Comparison of ENCODE assay signal across 7 mouse cellular contexts in the genomic region with DNA sequence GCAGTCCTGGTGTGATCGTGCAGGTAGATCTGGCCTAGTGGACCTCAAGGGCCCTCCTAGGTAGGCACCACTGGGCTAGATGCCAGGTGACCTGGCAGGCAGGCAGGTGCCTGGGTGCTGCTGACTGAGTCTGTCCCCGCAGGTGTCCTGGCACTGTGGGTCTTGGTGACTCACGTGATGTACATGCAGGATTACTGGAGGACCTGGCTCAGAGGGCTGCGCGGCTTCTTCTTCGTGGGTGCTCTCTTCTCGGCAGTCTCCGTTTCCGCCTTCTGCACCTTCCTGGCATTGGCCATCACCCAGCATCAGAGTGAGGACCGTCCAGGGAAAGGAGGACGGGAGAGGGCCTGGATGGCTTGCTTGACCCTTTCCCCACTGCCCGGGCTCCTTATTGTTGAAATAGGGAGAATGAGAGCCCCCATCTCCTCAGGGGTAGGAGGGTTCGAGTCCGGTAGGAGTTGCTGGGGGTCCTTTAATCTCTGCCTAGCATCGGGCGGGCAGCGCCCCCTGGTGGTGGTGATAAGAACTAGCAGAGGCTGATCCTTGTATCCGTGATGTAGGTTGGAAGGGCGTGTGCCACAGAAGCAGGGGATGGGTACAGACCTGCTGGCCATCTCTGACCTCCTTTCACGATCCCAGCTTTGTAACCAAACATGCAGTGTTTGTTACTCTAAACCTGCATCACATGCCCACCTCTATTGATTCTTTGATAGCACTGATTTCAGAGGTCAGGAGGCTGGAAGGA. TPM values are rescaled to one million over a fixed set of nuclear protein-coding genes. Genes with fewer than 3 reads are reported as not detected.
DNase-seq lines count a peak whose midpoint lies in the region; ATAC-seq and TF ChIP-seq lines count a peak whose summit lies in the region.

No protein-coding gene starts in this region.

- no peak overlapping the region for H3K4me2 ChIP-seq in forebrain, postnatal 0 days (ENCODE audit: low read depth)
- H3K4me2 ChIP-seq in liver, embryonic 15.5 days, result no peak overlapping the region

- DNase-seq in left cerebral cortex, adult 2 months (ENCODE audit: extremely low spot score in 1 of 2, low spot score in 2 of 2), result peak; percentile 67 to 71
- no peak for DNase-seq in left cerebral cortex, adult 11 months (ENCODE audit: low spot score)
- DNase-seq in G1E (ENCODE audit: low spot score), result no peak
- DNase-seq in brain, adult 2 months (ENCODE audit: low read depth, low spot score), result peak; percentile 84
- peak; percentile 70 for DNase-seq in forebrain, postnatal 0 days
- DNase-seq in spleen, adult 2 months (ENCODE audit: low read depth in 1 of 2, low spot score in 2 of 2), result peak in 1 of 2 experiments; percentile 38

- intact Hi-C loops in left cerebral cortex, adult 2 months (cut with DNase I), result no loop called here

- H3K9me3 ChIP-seq in G1E (replicated peaks), result no peaks in the 10 kb centered on the region
- no peaks in the 10 kb centered on the region for H3K9me3 ChIP-seq in forebrain, postnatal 0 days (ENCODE audit: low read length)
- no peaks in the 10 kb centered on the region for H3K9me3 ChIP-seq in liver, embryonic 15.5 days (replicated peaks)

- H3K9ac ChIP-seq in forebrain, postnatal 0 days, result no peak overlapping the region
- no peak overlapping the region for H3K9ac ChIP-seq in liver, embryonic 15.5 days

- peak; percentile 95 for TF ChIP-seq CTCF in left cerebral cortex, adult 2 months (IDR thresholded peaks at IDR 0.05)
- TF ChIP-seq CTCF in G1E (IDR thresholded peaks at IDR 0.05; ENCODE audit: low read depth, low read length), result peak; percentile 85
- TF ChIP-seq CTCF in forebrain, postnatal 0 days (IDR thresholded peaks at IDR 0.05; ENCODE audit: low read depth), result peak; percentile 88
- TF ChIP-seq CTCF in spleen, adult 2 months (IDR thresholded peaks at IDR 0.05; ENCODE audit: extremely low read depth, insufficient read depth, insufficient read length, insufficient replicate concordance), result peak; percentile 85

- H3K27ac ChIP-seq in left cerebral cortex, adult 2 months, result peak overlapping the region; percentile 99
- H3K27ac ChIP-seq in forebrain, postnatal 0 days (ENCODE audit: low read depth, low read length), result no peak overlapping the region
- H3K27ac ChIP-seq in liver, embryonic 15.5 days (replicated peaks), result 0 out of 2 replicates have a peak overlapping the region, but pooled peaks have one; percentile 98
- H3K27ac ChIP-seq in spleen, adult 2 months (ENCODE audit: insufficient read depth, low read length), result no peak overlapping the region

- H3K27me3 ChIP-seq in G1E (ENCODE audit: insufficient read depth, low read length), result no peaks in the 10 kb centered on the region
- H3K27me3 ChIP-seq in forebrain, postnatal 0 days (ENCODE audit: insufficient read depth, low read length), result no peaks in the 10 kb centered on the region
- H3K27me3 ChIP-seq in liver, embryonic 15.5 days, result no peaks in the 10 kb centered on the region
- H3K27me3 ChIP-seq in spleen, adult 2 months (ENCODE audit: control insufficient read depth, insufficient read depth, low read length), result no peaks in the 10 kb centered on the region

- peaks cover 92% of the 10 kb centered on the region for H3K36me3 ChIP-seq in G1E (replicated peaks)
- peaks cover 45% of the 10 kb centered on the region for H3K36me3 ChIP-seq in forebrain, postnatal 0 days (ENCODE audit: insufficient read depth)
- H3K36me3 ChIP-seq in liver, embryonic 15.5 days (replicated peaks), result peaks cover 56% of the 10 kb centered on the region
- H3K36me3 ChIP-seq in spleen, adult 2 months (ENCODE audit: control insufficient read depth, insufficient read depth, low read length), result peaks cover 14% of the 10 kb centered on the region

- no peak for ATAC-seq in G1E (ENCODE audit: extremely low read depth, insufficient number of reproducible peaks, low FRiP score, poor library complexity, severe bottlenecking)
- peak; percentile 35; the same call in 1 of the 2 replicates for ATAC-seq in forebrain, postnatal 0 days
- ATAC-seq in liver, embryonic 15.5 days (ENCODE audit: insufficient read depth), result no peak

- H3K4me3 ChIP-seq in left cerebral cortex, adult 2 months, result no peak overlapping the region
- H3K4me3 ChIP-seq in G1E (ENCODE audit: low read depth, low read length), result peak overlapping the region; percentile 64; the same call in 1 of the 2 replicates
- H3K4me3 ChIP-seq in forebrain, postnatal 0 days (ENCODE audit: low read depth, low read length), result no peak overlapping the region
- no peak overlapping the region for H3K4me3 ChIP-seq in liver, embryonic 15.5 days (replicated peaks)
- H3K4me3 ChIP-seq in spleen, adult 2 months (ENCODE audit: extremely low read depth, insufficient read depth, insufficient read length), result no peak overlapping the region

- no peak for TF ChIP-seq POLR2A in spleen, adult 2 months (IDR thresholded peaks at IDR 0.05; ENCODE audit: low read depth, low read length)

- WGBS in forebrain, postnatal 0 days, result 53% methylated on average over 20 of the region's 20 CpGs
- 48% methylated on average over 20 of the region's 20 CpGs for WGBS in liver, embryonic 15.5 days (ENCODE audit: insufficient replicate concordance)
- 63% methylated on average over 20 of the region's 20 CpGs for WGBS in spleen, adult 2 months

- H3K4me1 ChIP-seq in G1E (ENCODE audit: insufficient read depth, low read depth, low read length), result peaks cover 89% of the 10 kb centered on the region
- no peaks in the 10 kb centered on the region for H3K4me1 ChIP-seq in forebrain, postnatal 0 days (ENCODE audit: insufficient read depth)
- peaks cover 55% of the 10 kb centered on the region for H3K4me1 ChIP-seq in liver, embryonic 15.5 days (replicated peaks)
- peaks cover 4% of the 10 kb centered on the region; the same call in 1 of the 2 replicates for H3K4me1 ChIP-seq in spleen, adult 2 months (ENCODE audit: control insufficient read depth, insufficient read depth, insufficient read length)

RNA-seq across cellular contexts. Expression of gene Slc48a1, which starts 11.6 kb away (rescaled TPM):
- 100 to 1,000 TPM; 157 to 161 TPM for total RNA-seq in left cerebral cortex, adult 2 months (2021)
- total RNA-seq in G1E (2014; fragmentation: Nextera tagmentation), result 210 and 256 TPM in 2 replicates
- total RNA-seq in G1E (2017), result 108 and 116 TPM in 2 replicates
- 113 and 125 TPM in 2 replicates for polyA plus RNA-seq in G1E (2012)
- 40.2 and 56.4 TPM in 2 replicates for total RNA-seq in forebrain, postnatal 0 days (2014; rRNA removed)
- polyA plus RNA-seq in forebrain, postnatal 0 days (2015; fragmentation: Nextera tagmentation; extraction: Ambion mirVana), result 123 and 135 TPM in 2 replicates
- polyA plus RNA-seq in liver, embryonic 15.5 days (2015; fragmentation: Nextera tagmentation; extraction: Ambion mirVana), result 101 and 106 TPM in 2 replicates
- 94.0 and 117 TPM in 2 replicates for polyA plus RNA-seq in spleen, adult 2 months (2012; rRNA removed)

RNA-seq across cellular contexts. Expression of gene Rapgef3, which starts 22.2 kb away (rescaled TPM):
- total RNA-seq in left cerebral cortex, adult 2 months (2021), result 10 to 100 TPM; 46.5 to 50.4 TPM
- total RNA-seq in G1E (2014; fragmentation: Nextera tagmentation) (not detected in 2 replicates), G1E (2017) (under 0.01 and 0.05 TPM in 2 replicates)
- 0.23 and 0.25 TPM in 2 replicates for polyA plus RNA-seq in G1E (2012)
- 16.6 and 22.0 TPM in 2 replicates for total RNA-seq in forebrain, postnatal 0 days (2014; rRNA removed)
- 6.5 and 8.7 TPM in 2 replicates for polyA plus RNA-seq in forebrain, postnatal 0 days (2015; fragmentation: Nextera tagmentation; extraction: Ambion mirVana)
- polyA plus RNA-seq in liver, embryonic 15.5 days (2015; fragmentation: Nextera tagmentation; extraction: Ambion mirVana), result 1.7 and 2.1 TPM in 2 replicates
- polyA plus RNA-seq in spleen, adult 2 months (2012; rRNA removed), result 28.8 and 33.6 TPM in 2 replicates

RNA-seq across cellular contexts. Expression of gene Hdac7, which starts 54.4 kb away (rescaled TPM):
- 10 to 100 TPM; 38.4 to 41.6 TPM for total RNA-seq in left cerebral cortex, adult 2 months (2021)
- 20.4 and 21.1 TPM in 2 replicates for total RNA-seq in G1E (2014; fragmentation: Nextera tagmentation)
- 3.0 and 3.9 TPM in 2 replicates for total RNA-seq in G1E (2017)
- polyA plus RNA-seq in G1E (2012), result 117 and 164 TPM in 2 replicates
- total RNA-seq in forebrain, postnatal 0 days (2014; rRNA removed), result 20.7 and 29.4 TPM in 2 replicates
- polyA plus RNA-seq in forebrain, postnatal 0 days (2015; fragmentation: Nextera tagmentation; extraction: Ambion mirVana), result 16.2 and 21.6 TPM in 2 replicates
- polyA plus RNA-seq in liver, embryonic 15.5 days (2015; fragmentation: Nextera tagmentation; extraction: Ambion mirVana), result 5.7 and 6.5 TPM in 2 replicates
- polyA plus RNA-seq in spleen, adult 2 months (2012; rRNA removed), result 104 and 137 TPM in 2 replicates

RNA-seq across cellular contexts. Expression of gene Endou, which starts 58.8 kb away (rescaled TPM):
- 1 to 10 TPM; 2.8 to 4.7 TPM for total RNA-seq in left cerebral cortex, adult 2 months (2021)
- total RNA-seq in G1E (2014; fragmentation: Nextera tagmentation), result not detected in 2 replicates
- total RNA-seq in G1E (2017), result 0.05 and 0.17 TPM in 2 replicates
- polyA plus RNA-seq in G1E (2012), result not detected in 2 replicates
- total RNA-seq in forebrain, postnatal 0 days (2014; rRNA removed), result 0.14 and 0.15 TPM in 2 replicates
- 0.18 and 0.34 TPM in 2 replicates for polyA plus RNA-seq in forebrain, postnatal 0 days (2015; fragmentation: Nextera tagmentation; extraction: Ambion mirVana)
- polyA plus RNA-seq in liver, embryonic 15.5 days (2015; fragmentation: Nextera tagmentation; extraction: Ambion mirVana), result 0.10 and 0.18 TPM in 2 replicates
- 3.0 and 4.1 TPM in 2 replicates for polyA plus RNA-seq in spleen, adult 2 months (2012; rRNA removed)

Comparison
In these comparisons a context has a peak if more than half of its experiments do, and no peak if none do; other contexts are left out.
1. DNase-seq: peak in left cerebral cortex, adult 2 months (2 of 2), brain, adult 2 months (single experiment) and forebrain, postnatal 0 days (single experiment); none in left cerebral cortex, adult 11 months (single experiment) and G1E (single experiment).
2. H3K27ac ChIP-seq: peak in left cerebral cortex, adult 2 months (single experiment) and liver, embryonic 15.5 days (single experiment); none in forebrain, postnatal 0 days (single experiment) and spleen, adult 2 months (single experiment).
3. Peak in every context shown above with its lines, with median percentiles within 50 percentile points of each other: CTCF ChIP-seq.